Mouse (Mus musculus): ENCODE measurements around the gene Abca15. TPM values are rescaled to one million over a fixed set of nuclear protein-coding genes. Genes with fewer than 3 reads are reported as not detected.
A peak's percentile ranks its signal among the peaks of the same experiment; 100 is the strongest.

The Abca15 gene
- polyA plus RNA-seq, 1 experiment from 2014 or later = not detected

DNA sequence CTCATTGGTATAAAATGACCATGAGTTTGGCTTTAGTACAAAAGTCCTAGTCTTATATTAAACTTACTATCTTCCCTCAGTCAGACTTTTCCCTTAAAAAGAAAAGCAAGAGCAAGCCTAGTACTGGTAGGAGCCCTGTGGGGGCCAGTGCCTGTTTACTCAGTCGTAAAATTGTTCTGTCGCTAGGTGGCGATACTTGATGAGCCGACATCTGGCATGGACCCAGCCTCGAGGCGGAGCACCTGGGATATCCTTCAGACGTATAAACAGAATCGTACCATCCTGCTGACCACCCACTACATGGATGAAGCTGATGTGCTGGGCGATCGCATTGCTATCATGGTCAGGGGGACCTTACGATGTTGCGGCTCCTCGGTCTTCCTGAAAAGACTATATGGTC is 32.7 kb downstream of the Abca15 start:
- TF ChIP-seq EP300 (optimal IDR thresholded peaks at IDR 0.05) (no peak), CTCF (IDR thresholded peaks at IDR 0.05; ENCODE audit: low read depth) (peak; percentile 28; the same call in 1 of the 2 replicates)
- Histone ChIP-seq H3K4me1 (replicated peaks; ENCODE audit: control insufficient read depth, insufficient read depth) (no peaks in the 10 kb centered on the region), H3K27me3 (ENCODE audit: control insufficient read depth, insufficient read depth, low read length) (no peaks in the 10 kb centered on the region), H3K9me3 (ENCODE audit: control insufficient read depth, low read length) (no peaks in the 10 kb centered on the region), H3K27ac (replicated peaks) (no peak overlapping the region), H3K36me3 (ENCODE audit: control insufficient read depth, insufficient read depth, low read length) (no peaks in the 10 kb centered on the region), H3K4me3 (ENCODE audit: low read depth, low read length) (no peak overlapping the region), H3K4me2 (replicated peaks; ENCODE audit: low read depth) (no peak overlapping the region), H3K9ac (ENCODE audit: low read length) (no peak overlapping the region)
- 39% methylated on average over 13 of the region's 13 CpGs for WGBS
- no peak for DNase-seq (ENCODE audit: low spot score)
- no peak for ATAC-seq (ENCODE audit: low FRiP score, low TSS enrichment)

DNA sequence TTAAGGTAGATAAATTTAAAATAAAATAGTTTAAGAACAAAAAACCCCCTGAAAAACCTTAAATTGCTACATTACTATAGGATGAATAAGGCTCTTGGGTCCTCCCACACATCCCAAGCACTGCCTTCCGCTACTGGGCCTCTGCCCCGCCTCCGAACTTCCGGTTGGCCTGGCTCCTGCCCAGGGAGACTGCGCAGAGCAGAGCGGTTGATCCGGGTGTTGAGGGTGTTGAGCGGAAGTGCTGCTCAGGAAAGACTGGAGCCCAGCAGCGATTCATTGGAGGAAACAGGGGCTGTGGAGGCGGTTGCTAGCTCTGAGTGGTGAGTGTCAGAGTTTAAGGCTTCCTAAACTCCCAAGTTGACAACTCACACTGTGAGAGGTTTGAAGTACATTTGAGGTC is 81.0 kb downstream of the Abca15 start, which contains the start of gene Abca16:
Gene Abca16 (plus strand): TSS at position 201 of the 400 bp plus-strand sequence.
- no peak for ATAC-seq (ENCODE audit: low FRiP score, low TSS enrichment)
- no peak within 1 kb of the TSS for H3K4me2 ChIP-seq (replicated peaks; ENCODE audit: low read depth)
- H3K27me3 ChIP-seq (ENCODE audit: control insufficient read depth, insufficient read depth, low read length) = no peaks in the 10 kb centered on the region
- H3K4me1 ChIP-seq (replicated peaks; ENCODE audit: control insufficient read depth, insufficient read depth) = no peaks in the 10 kb centered on the region
- TF ChIP-seq EP300 (optimal IDR thresholded peaks at IDR 0.05) = no peak
- TF ChIP-seq CTCF (IDR thresholded peaks at IDR 0.05; ENCODE audit: low read depth) = no peak
- no peak within 1 kb of the TSS for H3K4me3 ChIP-seq (ENCODE audit: low read depth, low read length)
- WGBS = 65% methylated on average over 10 of the region's 10 CpGs
- H3K27ac ChIP-seq (replicated peaks) = no peak within 1 kb of the TSS
- H3K36me3 ChIP-seq (ENCODE audit: control insufficient read depth, insufficient read depth, low read length) = no peaks in the 10 kb centered on the region
- no peak for DNase-seq (ENCODE audit: low spot score)
- no peak within 1 kb of the TSS for H3K9ac ChIP-seq (ENCODE audit: low read length)
- H3K9me3 ChIP-seq (ENCODE audit: control insufficient read depth, low read length) = no peaks in the 10 kb centered on the region

GRCm38 (mm10) chr7:120412391-120412790 is 83.9 kb downstream of the Abca15 start:
- DNase-seq (ENCODE audit: low spot score) (no peak), ATAC-seq (ENCODE audit: low FRiP score, low TSS enrichment) (no peak)
- Histone ChIP-seq H3K4me3 (ENCODE audit: low read depth, low read length) (no peak overlapping the region), H3K27me3 (ENCODE audit: control insufficient read depth, insufficient read depth, low read length) (no peaks in the 10 kb centered on the region), H3K9me3 (ENCODE audit: control insufficient read depth, low read length) (no peaks in the 10 kb centered on the region), H3K36me3 (ENCODE audit: control insufficient read depth, insufficient read depth, low read length) (no peaks in the 10 kb centered on the region), H3K9ac (ENCODE audit: low read length) (no peak overlapping the region), H3K4me2 (replicated peaks; ENCODE audit: low read depth) (no peak overlapping the region), H3K4me1 (replicated peaks; ENCODE audit: control insufficient read depth, insufficient read depth) (no peaks in the 10 kb centered on the region), H3K27ac (replicated peaks) (no peak overlapping the region)
- 50% methylated on average over 1 of the region's 1 CpGs for WGBS
- TF ChIP-seq EP300 (optimal IDR thresholded peaks at IDR 0.05) (no peak), CTCF (IDR thresholded peaks at IDR 0.05; ENCODE audit: low read depth) (no peak)

GRCm38 (mm10) chr7:120426625-120427024 is 98.2 kb downstream of the Abca15 start:
- TF ChIP-seq CTCF (IDR thresholded peaks at IDR 0.05; ENCODE audit: low read depth) (no peak), EP300 (optimal IDR thresholded peaks at IDR 0.05) (no peak)

DNA sequence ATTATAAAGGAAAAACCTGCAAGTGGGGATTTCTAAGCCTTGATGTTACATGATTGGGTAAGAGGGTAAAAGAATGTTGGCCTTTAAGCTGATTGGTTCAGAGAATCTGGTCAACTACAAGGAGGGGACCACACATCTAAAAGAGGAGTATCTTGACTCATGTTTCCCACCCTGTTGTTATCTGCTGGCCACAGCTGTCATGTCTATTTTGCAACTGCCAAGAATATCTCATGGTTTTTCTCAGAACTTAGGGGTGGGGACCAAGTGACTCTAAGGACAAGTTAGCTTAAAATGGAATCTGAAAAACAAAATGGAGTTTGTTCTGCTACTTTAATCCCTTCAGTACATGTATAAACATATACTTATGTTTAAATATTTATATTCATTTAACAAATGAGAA is 103.0 kb downstream of the Abca15 start:
- Histone ChIP-seq H3K4me1 (replicated peaks; ENCODE audit: control insufficient read depth, insufficient read depth) (no peaks in the 10 kb centered on the region), H3K4me3 (ENCODE audit: low read depth, low read length) (no peak overlapping the region), H3K9ac (ENCODE audit: low read length) (no peak overlapping the region), H3K4me2 (replicated peaks; ENCODE audit: low read depth) (no peak overlapping the region), H3K27ac (replicated peaks) (no peak overlapping the region), H3K27me3 (ENCODE audit: control insufficient read depth, insufficient read depth, low read length) (no peaks in the 10 kb centered on the region), H3K36me3 (ENCODE audit: control insufficient read depth, insufficient read depth, low read length) (no peaks in the 10 kb centered on the region), H3K9me3 (ENCODE audit: control insufficient read depth, low read length) (no peaks in the 10 kb centered on the region)
- DNase-seq (ENCODE audit: low spot score) (no peak), ATAC-seq (ENCODE audit: low FRiP score, low TSS enrichment) (no peak)
- TF ChIP-seq CTCF (IDR thresholded peaks at IDR 0.05; ENCODE audit: low read depth) (no peak), EP300 (optimal IDR thresholded peaks at IDR 0.05) (no peak)

More at GRCm38 (mm10) chr7:120426625-120427024, 98.2 kb downstream of the Abca15 start:
- ATAC-seq (ENCODE audit: low FRiP score, low TSS enrichment) = no peak
- no peak overlapping the region for H3K27ac ChIP-seq (replicated peaks)
- no peak overlapping the region for H3K4me3 ChIP-seq (ENCODE audit: low read depth, low read length)
- no peaks in the 10 kb centered on the region for H3K4me1 ChIP-seq (replicated peaks; ENCODE audit: control insufficient read depth, insufficient read depth)
- no peak for DNase-seq (ENCODE audit: low spot score)
- no peaks in the 10 kb centered on the region for H3K36me3 ChIP-seq (ENCODE audit: control insufficient read depth, insufficient read depth, low read length)
- 15% methylated on average over 3 of the region's 3 CpGs for WGBS
- no peaks in the 10 kb centered on the region for H3K9me3 ChIP-seq (ENCODE audit: control insufficient read depth, low read length)
- no peak overlapping the region for H3K4me2 ChIP-seq (replicated peaks; ENCODE audit: low read depth)
- H3K27me3 ChIP-seq (ENCODE audit: control insufficient read depth, insufficient read depth, low read length) = no peaks in the 10 kb centered on the region
- no peak overlapping the region for H3K9ac ChIP-seq (ENCODE audit: low read length)

Other genes starting within 250 kb of the Abca15 start
- gene Dnah3, start 233.4 kb upstream of the Abca15 start, polyA plus RNA-seq (2015; fragmentation: Nextera tagmentation; extraction: Ambion mirVana) = 0.02 TPM in 1 of 2 replicates, not detected in the other
- 31.9 and 33.9 TPM in 2 replicates for gene Tmem159, start 226.3 kb upstream of the Abca15 start, polyA plus RNA-seq (2015; fragmentation: Nextera tagmentation; extraction: Ambion mirVana)
- not detected in 2 replicates for gene Zp2, start 183.4 kb upstream of the Abca15 start, polyA plus RNA-seq (2015; fragmentation: Nextera tagmentation; extraction: Ambion mirVana)
- 1.1 and 1.2 TPM in 2 replicates for gene Anks4b, start 154.8 kb upstream of the Abca15 start, polyA plus RNA-seq (2015; fragmentation: Nextera tagmentation; extraction: Ambion mirVana)
- gene Crym, start 126.6 kb upstream of the Abca15 start, polyA plus RNA-seq (2015; fragmentation: Nextera tagmentation; extraction: Ambion mirVana) = 4.6 and 5.0 TPM in 2 replicates
- 0.07 TPM in 1 of 2 replicates, not detected in the other for gene Abca14, start 124.7 kb upstream of the Abca15 start, polyA plus RNA-seq (2015; fragmentation: Nextera tagmentation; extraction: Ambion mirVana)
- gene Abca16, start 81.0 kb downstream of the Abca15 start, polyA plus RNA-seq (2015; fragmentation: Nextera tagmentation; extraction: Ambion mirVana) = 0.02 TPM in 1 of 2 replicates, not detected in the other